Mouse (Mus musculus) embryo, embryonic 10.5 days (tissue): ENCODE results near the gene Bckdha.

Experiments used
- DNase-seq: peaks from one replicate; pipeline ENCODE4 v3.0.0-alpha.2; 2015; ENCODE audit warnings: low spot score

Bckdha gene

GRCm38 (mm10) chr7:25658657-25659472 lies at the start of gene Bckdha, which contains the start of gene Exosc5:
Gene Bckdha, minus strand, starts transcription at chr7:25658981.
Gene Exosc5, plus strand, starts transcription at chr7:25659164.
- peak; percentile 100 for DNase-seq

DNA sequence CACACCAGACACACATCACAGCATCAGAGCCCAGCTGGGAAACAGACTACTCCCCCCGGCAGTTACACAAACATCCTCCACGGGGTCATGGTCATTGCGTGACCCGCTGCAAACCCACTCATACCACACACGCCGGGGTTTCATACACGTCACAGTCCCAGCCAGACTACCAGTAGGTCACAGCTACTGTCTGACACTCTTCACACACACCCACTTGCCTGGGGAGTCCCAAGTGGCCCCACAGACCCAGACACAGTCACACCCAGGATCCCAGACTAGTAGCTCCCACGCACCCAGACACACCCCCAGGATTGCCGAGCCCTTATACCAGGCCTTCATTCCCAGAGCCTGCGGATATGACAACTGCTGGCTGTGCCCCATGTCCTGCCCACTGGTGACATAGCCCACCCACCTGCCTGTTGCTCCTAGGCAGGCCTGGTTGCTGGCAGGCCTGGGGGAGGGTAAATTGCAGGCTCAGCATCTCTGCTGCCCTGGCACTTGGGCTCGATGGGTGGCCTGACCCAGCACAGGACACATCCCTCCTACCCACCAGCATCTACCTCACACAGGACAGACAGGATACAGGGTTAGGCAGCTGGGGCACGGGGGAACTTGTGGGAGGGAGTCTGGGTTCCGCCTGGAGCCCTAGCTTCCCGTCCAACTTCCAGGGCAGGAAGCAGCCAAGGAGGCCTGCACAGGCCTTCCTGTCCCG lies 49.0 kb upstream of the Bckdha start:
- no peak for DNase-seq

- no peak for DNase-seq
Measured at GRCm38 (mm10) chr7:25706578-25707170, 47.9 kb upstream of the Bckdha start.

GRCm38 (mm10) chr7:25705801-25706251 lies 47.0 kb upstream of the Bckdha start:
- DNase-seq = no peak

GRCm38 (mm10) chr7:25704716-25705364 lies 46.1 kb upstream of the Bckdha start:
- DNase-seq = no peak

DNA sequence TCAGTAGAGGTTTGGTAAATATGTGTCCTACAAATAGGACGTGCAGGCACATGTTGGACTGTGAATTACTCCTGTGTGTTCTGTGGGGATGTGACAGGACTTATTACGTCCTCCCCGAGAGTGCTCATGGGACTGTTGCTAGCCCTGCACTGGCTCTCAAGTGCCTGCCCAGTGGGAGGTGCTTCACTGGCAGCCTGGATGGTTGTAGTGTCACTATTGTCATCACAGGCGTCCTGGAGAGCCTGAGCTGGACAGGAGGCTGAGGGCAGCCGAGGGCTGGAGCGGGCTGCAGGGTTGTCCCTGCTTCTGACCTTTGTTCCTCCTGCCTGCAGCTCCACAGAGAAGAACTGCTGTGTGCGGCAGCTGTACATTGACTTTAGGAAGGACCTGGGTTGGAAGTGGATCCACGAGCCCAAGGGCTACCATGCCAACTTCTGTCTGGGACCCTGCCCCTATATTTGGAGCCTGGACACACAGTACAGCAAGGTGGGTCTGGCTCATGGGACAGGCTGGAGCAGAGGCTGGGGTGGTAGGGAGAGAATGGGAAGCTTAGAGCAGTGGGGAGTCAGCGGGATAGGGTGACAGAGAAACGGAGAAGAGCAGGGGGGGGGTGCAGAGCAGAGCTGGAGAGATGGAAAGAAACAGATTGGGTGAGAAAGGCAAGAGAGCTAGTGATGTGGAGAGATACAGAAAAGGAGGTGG lies 45.2 kb upstream of the Bckdha start:
- no peak for DNase-seq

DNA sequence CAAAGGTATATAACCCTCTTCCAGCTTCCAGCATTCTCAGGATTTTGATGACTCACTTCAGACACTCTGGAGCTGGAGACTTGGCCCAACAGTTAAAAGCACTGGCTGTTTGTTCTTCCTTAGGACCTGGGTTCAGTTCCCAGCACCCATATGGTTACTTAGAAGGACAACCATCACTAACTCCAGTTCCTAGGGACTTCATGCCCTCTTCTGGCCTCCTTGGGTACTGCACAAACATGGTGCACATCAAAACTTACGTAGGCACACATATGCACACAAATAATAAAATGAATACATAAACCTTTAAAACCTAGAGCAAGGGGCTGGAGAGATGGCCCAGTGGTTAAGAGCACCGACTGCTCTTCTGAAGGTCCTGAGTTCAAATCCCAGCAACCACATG lies 43.6 kb upstream of the Bckdha start:
- DNase-seq = no peak

DNA sequence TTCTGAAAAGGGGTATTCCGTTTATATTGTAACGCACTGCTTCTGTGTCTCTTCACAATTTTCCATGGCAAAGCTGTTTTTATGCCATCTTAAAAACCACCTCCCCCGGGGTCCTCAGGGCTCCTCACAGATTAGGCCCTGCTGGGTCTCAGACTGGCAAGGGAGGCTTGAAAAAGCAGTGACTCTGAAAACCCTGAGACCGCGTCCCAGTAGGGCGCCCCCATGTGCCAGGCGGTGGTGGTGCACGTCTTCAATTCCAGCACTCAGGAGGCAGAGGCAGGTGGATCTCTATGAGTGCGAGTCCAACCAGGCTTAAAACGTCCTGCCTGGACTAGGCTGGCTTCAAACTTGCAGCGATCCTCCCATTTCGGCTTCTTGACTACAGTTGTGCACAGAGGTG lies 42.0 kb upstream of the Bckdha start:
- no peak for DNase-seq

DNA sequence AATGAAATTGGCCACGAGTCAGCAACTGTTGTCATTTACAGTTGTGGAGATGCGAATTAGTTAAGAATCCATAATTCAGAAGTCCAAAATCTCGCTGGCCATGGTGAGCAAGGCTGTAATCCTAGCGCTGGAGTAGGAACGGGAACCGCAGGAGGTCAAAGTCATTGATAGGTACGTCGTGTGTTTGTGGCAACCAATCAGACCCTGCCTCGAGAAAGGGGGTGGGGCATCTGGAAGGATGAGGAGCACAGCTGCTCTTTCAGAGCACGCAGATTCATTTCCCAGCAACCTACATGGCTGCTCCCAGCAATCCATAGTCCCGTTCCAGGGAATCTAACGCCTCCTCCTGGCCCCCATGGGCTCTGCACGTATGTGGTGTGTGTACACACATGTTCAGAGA lies 41.1 kb upstream of the Bckdha start:
- no peak for DNase-seq

- no peak for DNase-seq
Measured at GRCm38 (mm10) chr7:25694104-25694503, 35.3 kb upstream of the Bckdha start.

GRCm38 (mm10) chr7:25690051-25690450 lies 31.3 kb upstream of the Bckdha start:
- DNase-seq = no peak

DNA sequence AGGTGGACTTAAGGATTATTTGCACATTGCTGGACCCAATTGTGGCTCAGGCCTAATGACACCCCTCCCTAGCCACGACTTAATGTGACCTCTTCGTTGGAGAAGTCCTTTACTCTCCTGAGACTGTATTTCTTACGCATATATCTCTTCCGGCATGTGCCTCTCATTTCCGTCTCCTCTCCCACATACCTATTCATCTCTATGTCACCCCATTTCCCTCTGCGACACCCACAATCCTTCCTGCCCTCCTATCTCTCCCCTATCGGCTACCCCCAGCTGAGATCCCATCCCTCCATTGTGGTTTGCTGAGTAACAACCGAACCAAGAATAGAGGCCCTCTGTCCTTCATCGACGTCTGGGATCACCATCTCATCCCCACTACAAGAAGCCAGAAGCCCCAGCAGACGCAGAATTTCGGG lies 30.8 kb upstream of the Bckdha start:
- no peak for DNase-seq

- peak; percentile 66 for DNase-seq
Measured at GRCm38 (mm10) chr7:25688810-25689586, 30.2 kb upstream of the Bckdha start.

DNA sequence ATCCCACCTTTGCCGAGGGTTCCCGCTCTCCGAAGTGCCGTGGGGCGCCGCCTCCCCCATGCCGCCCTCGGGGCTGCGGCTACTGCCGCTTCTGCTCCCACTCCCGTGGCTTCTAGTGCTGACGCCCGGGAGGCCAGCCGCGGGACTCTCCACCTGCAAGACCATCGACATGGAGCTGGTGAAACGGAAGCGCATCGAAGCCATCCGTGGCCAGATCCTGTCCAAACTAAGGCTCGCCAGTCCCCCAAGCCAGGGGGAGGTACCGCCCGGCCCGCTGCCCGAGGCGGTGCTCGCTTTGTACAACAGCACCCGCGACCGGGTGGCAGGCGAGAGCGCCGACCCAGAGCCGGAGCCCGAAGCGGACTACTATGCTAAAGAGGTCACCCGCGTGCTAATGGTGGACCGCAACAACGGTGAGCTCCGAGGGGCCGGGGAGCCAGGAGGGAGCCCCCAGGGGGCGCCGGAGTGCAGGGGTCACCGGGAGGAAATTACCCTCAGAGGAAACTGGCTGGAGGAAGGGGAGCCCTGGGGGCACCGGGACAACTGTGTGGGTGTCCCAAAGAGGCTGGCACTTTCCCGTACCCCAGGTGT lies 29.1 kb upstream of the Bckdha start:
- DNase-seq = peak; percentile 39

DNA sequence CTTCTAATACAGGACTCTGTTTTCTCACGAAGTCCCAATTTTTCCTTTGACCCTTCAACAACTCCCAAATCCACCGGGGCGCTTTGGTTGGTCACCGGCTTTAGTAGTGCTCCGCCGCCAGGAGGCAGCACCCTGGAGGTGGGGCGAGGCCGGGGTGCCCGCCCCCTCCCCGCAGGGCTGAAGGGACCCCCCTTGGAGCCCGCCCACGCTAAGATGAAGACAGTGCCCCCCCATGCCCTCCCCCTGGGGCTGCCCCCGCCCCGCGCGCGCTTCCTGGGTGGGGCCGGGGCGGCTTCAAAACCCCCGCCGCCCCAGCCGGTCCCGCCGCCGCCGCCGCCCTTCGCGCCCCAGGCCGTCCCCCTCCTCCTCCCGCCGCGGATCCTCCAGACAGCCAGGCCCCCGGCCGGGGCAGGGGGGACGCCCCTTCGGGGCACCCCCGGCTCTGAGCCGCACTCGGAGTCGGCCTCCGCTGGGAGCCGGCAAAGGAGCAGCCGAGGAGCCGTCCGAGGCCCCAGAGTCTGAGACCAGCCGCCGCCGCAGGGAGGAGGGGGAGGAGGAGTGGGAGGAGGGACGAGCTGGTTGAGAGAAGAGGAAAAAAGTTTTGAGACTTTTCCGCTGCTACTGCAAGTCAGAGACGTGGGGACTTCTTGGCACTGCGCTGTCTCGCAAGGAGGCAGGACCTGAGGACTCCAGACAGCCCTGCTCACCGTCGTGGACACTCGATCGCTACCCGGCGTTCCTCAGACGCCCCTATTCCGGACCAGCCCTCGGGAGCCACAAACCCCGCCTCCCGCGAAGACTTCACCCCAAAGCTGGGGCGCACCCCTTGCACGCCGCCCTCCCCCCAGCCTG lies 28.1 kb upstream of the Bckdha start, which contains the start of gene Tgfb1:
TSS of gene Tgfb1 (plus strand) at position 323 of the 852 bp plus-strand sequence.
- DNase-seq = peak; percentile 76

DNA sequence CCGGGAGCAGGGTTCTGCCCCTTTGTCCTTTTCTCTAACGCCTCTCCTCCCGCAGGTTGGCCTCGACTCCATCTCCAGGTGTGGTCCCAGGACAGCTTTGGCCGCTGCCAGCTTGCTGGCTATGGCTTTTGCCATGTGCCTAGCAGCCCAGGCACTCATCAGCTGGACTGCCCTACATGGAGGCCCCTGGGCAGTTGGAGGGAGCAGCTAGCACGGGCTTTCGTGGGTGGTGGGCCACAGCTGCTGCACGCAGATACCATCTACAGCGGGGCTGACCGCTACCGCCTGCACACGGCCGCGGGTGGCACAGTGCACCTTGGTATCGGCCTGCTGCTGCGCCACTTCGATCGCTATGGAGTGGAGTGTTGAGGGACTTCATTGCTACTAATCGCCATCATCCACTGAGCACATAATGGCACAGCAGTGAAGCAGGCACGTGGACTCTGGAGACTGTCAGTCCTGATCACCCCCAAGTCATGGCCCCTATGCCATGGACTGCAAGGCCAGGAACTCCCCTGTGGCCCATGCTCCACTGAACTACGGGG lies 27.2 kb upstream of the Bckdha start:
- DNase-seq = no peak

DNA sequence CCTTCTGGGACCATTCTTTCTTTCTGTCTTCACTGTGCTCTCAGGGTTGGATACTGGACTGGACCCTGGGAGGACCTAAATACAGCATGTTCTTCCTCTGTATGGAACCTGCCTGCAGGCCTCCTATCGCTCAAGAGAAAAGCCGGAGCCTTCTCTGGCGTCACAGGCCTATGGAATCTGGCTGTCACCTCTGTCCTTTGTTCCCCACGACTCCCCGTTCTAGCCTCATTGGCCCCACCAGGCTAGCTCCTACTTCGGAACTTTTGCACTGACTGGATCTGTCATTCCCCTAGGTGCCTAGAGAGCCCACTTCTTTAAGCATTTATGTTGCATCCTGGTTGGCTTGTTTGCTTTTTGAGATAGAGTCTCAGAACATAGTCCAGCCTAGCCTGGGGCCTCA lies 25.9 kb upstream of the Bckdha start:
- DNase-seq = no peak

GRCm38 (mm10) chr7:25683474-25684180 lies 24.8 kb upstream of the Bckdha start:
- no peak for DNase-seq
